Mouse (Mus musculus) liver, embryonic 14.5 days (tissue): ENCODE data around the gene Upk3b. TPM values are rescaled to one million over a fixed set of nuclear protein-coding genes. Genes with fewer than 3 reads are reported as not detected.
"Not testable (repeated sequence)": the region's sequence is repeated elsewhere in the genome, so short reads cannot be mapped to it uniquely, and the experiment has no call there.

Experiments
- ATAC-seq: fragments of 200-750 bp; cut with Nextera tagmentation; 2 replicates; pipeline ENCODE4 v1.8.0; 2017; ENCODE audit warnings: moderate number of reproducible peaks, mild to moderate bottlenecking, moderate library complexity; ENCODE audit not compliant: insufficient read depth
- DNase-seq, 3 experiments: peaks; one replicate each; pipeline ENCODE4 v3.0.0-alpha.2; 2012 to 2013; ENCODE audit warnings: low read depth in 3 of 3, low spot score in 3 of 3
- H3K27ac ChIP-seq: fragments of 300-500 bp; sonication (generic); 2 replicates; pipeline ENCODE4 v1.5.1; 2014; ENCODE audit warnings: moderate library complexity, mild to moderate bottlenecking, control low read depth, inconsistent platforms
- H3K27me3 ChIP-seq: fragments of 300-500 bp; sonication (generic); 2 replicates; pipeline ENCODE4 v1.6.1; 2014; ENCODE audit warnings: mild to moderate bottlenecking, low read length, moderate library complexity; ENCODE audit not compliant: control insufficient read depth, insufficient read depth
- H3K36me3 ChIP-seq: fragments of 300-500 bp; sonication (generic); replicated peaks from 2 replicates; pipeline ENCODE4 v1.6.1; 2014; ENCODE audit warnings: low read depth; ENCODE audit not compliant: control insufficient read depth, insufficient read depth
- H3K4me1 ChIP-seq, 2 experiments: fragments of 200-500 bp in 1 of 2; fragments of 300-500 bp in 1 of 2; sonication (generic) in 1 of 2; replicated peaks; 2 replicates each; pipeline ENCODE4 v1.6.1; 2012 to 2014; ENCODE audit warnings: antibody characterized with exemption in 1 of 2, inconsistent platforms in 1 of 2, low read length in 1 of 2; ENCODE audit not compliant: control insufficient read depth in 2 of 2, insufficient read depth in 2 of 2
- H3K4me2 ChIP-seq: fragments of 300-500 bp; sonication (generic); 2 replicates; pipeline ENCODE4 v1.6.1; 2014; ENCODE audit warnings: low read depth, mild to moderate bottlenecking, control low read depth, moderate library complexity
- H3K4me3 ChIP-seq, 2 experiments: fragments of 200-500 bp in 1 of 2; fragments of 300-500 bp in 1 of 2; sonication (generic) in 1 of 2; 2 replicates each; pipeline ENCODE4 v1.5.1; 2012 to 2014; ENCODE audit warnings: low read depth in 2 of 2, low read length in 2 of 2, mild to moderate bottlenecking in 2 of 2, control low read depth in 1 of 2, inconsistent platforms in 1 of 2, moderate library complexity in 1 of 2; ENCODE audit not compliant: insufficient read depth in 1 of 2
- H3K9ac ChIP-seq: fragments of 300-500 bp; sonication (generic); replicated peaks from 2 replicates; pipeline ENCODE4 v1.6.1; 2014; ENCODE audit warnings: mild to moderate bottlenecking, control low read depth, moderate library complexity
- H3K9me3 ChIP-seq: fragments of 300-500 bp; sonication (generic); 2 replicates; pipeline ENCODE4 v1.6.1; 2016; ENCODE audit warnings: low read length, mixed read lengths; ENCODE audit not compliant: control insufficient read depth
- CTCF ChIP-seq: IDR thresholded peaks from 2 replicates; pipeline ENCODE4 v1.5.1; 2016; ENCODE audit warnings: antibody characterized with exemption, low read depth, control low read depth
- EP300 ChIP-seq: IDR thresholded peaks from 2 replicates; pipeline ENCODE4 v1.6.1; 2016; ENCODE audit warnings: antibody characterized with exemption, low read depth
- WGBS: fragments of 180-500 bp; shearing (Covaris S2); extraction: QIAGEN DNeasy Blood & Tissue Kit; methylation state at CpG from one replicate; pipeline ENCODE4 v1.1.7; 2014; ENCODE audit not compliant: insufficient replicate concordance; 5-methylcytosine and 5-hydroxymethylcytosine counted together
- polyA plus RNA-seq, 2 experiments: library from polyadenylated mRNA; depleted of rRNA in 1 of 2; stranded (reverse) in 1 of 2; unstranded in 1 of 2; fragments of >200 nt; fragmentation: Nextera tagmentation in 1 of 2; extraction: Ambion mirVana in 1 of 2; gene quantifications; 2 replicates each; pipeline versions ENCODE4 v1.2.1 to v1.2.3; 2012 to 2014

Gene Upk3b
- polyA plus RNA-seq, 2 experiments: 2.0 to 2.4 TPM

- no peak for DNase-seq
These were observed 17.8 kb downstream of the Upk3b start for GRCm38 (mm10) chr5:136056062-136056461.

GRCm38 (mm10) chr5:136057085-136057484 lies 18.8 kb downstream of the Upk3b start:
- Histone ChIP-seq H3K9ac (no peak overlapping the region), H3K4me3 (no peak overlapping the region), H3K9me3 (no peaks in the 10 kb centered on the region), H3K4me2 (no peak overlapping the region), H3K27me3 (no peaks in the 10 kb centered on the region), H3K27ac (no peak overlapping the region), H3K36me3 (no peaks in the 10 kb centered on the region), H3K4me1 (no peaks in the 10 kb centered on the region)
- TF ChIP-seq CTCF (no peak), EP300 (no peak)
- no peak for DNase-seq
- WGBS: 12% methylated on average over 8 of the region's 8 CpGs
- no peak for ATAC-seq

More at GRCm38 (mm10) chr5:136056062-136056461, 17.8 kb downstream of the Upk3b start:
- Histone ChIP-seq H3K27me3 (no peaks in the 10 kb centered on the region), H3K4me2 (no peak overlapping the region), H3K4me1 (no peaks in the 10 kb centered on the region), H3K4me3 (no peak overlapping the region), H3K27ac (no peak overlapping the region), H3K9me3 (no peaks in the 10 kb centered on the region), H3K9ac (no peak overlapping the region), H3K36me3 (no peaks in the 10 kb centered on the region)
- no peak for TF ChIP-seq EP300
- no peak for TF ChIP-seq CTCF
- WGBS: 31% methylated on average over 4 of the region's 4 CpGs
- no peak for ATAC-seq

GRCm38 (mm10) chr5:136061567-136061966 lies 23.3 kb downstream of the Upk3b start:
- Histone ChIP-seq H3K36me3 (no peaks in the 10 kb centered on the region), H3K4me3 (no peak overlapping the region), H3K27me3 (no peaks in the 10 kb centered on the region), H3K9me3 (no peaks in the 10 kb centered on the region), H3K4me1 (no peaks in the 10 kb centered on the region), H3K4me2 (no peak overlapping the region), H3K27ac (no peak overlapping the region), H3K9ac (no peak overlapping the region)
- TF ChIP-seq EP300 (no peak), CTCF (peak; percentile 97)
- 10% methylated on average over 12 of the region's 12 CpGs for WGBS
- DNase-seq (peak in 2 of 3 experiments; percentile 18 to 22), ATAC-seq (no peak)

- no peaks in the 10 kb centered on the region for H3K27me3 ChIP-seq
- no peaks in the 10 kb centered on the region for H3K36me3 ChIP-seq
- H3K4me3 ChIP-seq: no peak overlapping the region
- no peaks in the 10 kb centered on the region for H3K4me1 ChIP-seq
- H3K27ac ChIP-seq: no peak overlapping the region
- no peaks in the 10 kb centered on the region for H3K9me3 ChIP-seq
- 71% methylated on average over 10 of the region's 10 CpGs for WGBS
- TF ChIP-seq CTCF: no peak
- no peak for TF ChIP-seq EP300
- H3K4me2 ChIP-seq: no peak overlapping the region
- DNase-seq (no peak), ATAC-seq (no peak)
- no peak overlapping the region for H3K9ac ChIP-seq
These were observed 25.6 kb downstream of the Upk3b start for GRCm38 (mm10) chr5:136063920-136064319.

- not testable (repeated sequence) for H3K4me2 ChIP-seq, ATAC-seq, DNase-seq, H3K4me1 ChIP-seq, H3K9me3 ChIP-seq, H3K27ac ChIP-seq, H3K9ac ChIP-seq, H3K4me3 ChIP-seq, H3K27me3 ChIP-seq, H3K36me3 ChIP-seq
- 28% methylated on average over 11 of the region's 11 CpGs for WGBS
These were observed 28.3 kb downstream of the Upk3b start for GRCm38 (mm10) chr5:136066404-136067148.
